Mouse (Mus musculus) testis, adult 2 months (tissue): ENCODE data around the gene Tns1.

Source experiments
- CTCF ChIP-seq: fragments of 200-500 bp; IDR thresholded peaks from 2 replicates; pipeline ENCODE4 v1.5.1; 2012; ENCODE audit warnings: low read depth, mild to moderate bottlenecking, inconsistent platforms, low read length, moderate library complexity; ENCODE audit not compliant: control insufficient read depth, insufficient read depth, insufficient replicate concordance
- POLR2A ChIP-seq: fragments of 200-500 bp; IDR thresholded peaks from 2 replicates; pipeline ENCODE4 v1.6.1; 2012; ENCODE audit warnings: low read depth, mild to moderate bottlenecking, inconsistent platforms, low read length, moderate library complexity; ENCODE audit not compliant: control insufficient read depth

DNA sequence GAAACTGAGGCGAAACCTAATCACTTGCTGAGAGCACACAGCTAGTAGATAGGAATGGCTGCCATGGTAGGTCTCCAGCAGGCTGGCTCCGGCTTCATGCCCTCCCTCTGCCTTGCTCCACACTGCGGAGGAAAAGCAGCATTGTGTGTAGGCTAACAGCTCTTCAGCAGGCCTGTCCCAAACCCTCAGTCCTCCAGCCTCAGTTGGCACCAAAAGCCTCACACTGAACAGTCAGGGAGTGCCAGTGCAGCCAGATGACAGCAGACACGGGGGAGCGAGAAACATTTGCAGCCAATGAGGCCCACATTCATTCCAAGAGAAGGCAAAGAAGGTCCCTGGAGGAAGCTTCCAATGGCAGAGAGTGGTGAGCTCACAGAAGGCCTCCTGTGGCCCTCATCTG lies 91.3 kb downstream of the Tns1 start:
- TF ChIP-seq CTCF (no peak), POLR2A (no peak)
